Mouse (Mus musculus) forebrain, embryonic 14.5 days (tissue): ENCODE measurements at regions not wholly inside any gene's neighbourhood (a gene's known extent, or its start where the extent isn't known, plus 50 kb on each side); places are given as distances from the start of the nearest gene placed in this dataset.

Experiments
- ATAC-seq: fragments of 200-750 bp; cut with Nextera tagmentation; 2 replicates; pipeline ENCODE4 v1.8.0; 2017; ENCODE audit warnings: mild to moderate bottlenecking, moderate library complexity
- DNase-seq: peaks from one replicate; pipeline ENCODE4 v3.0.0-alpha.2; 2015; ENCODE audit warnings: low spot score
- H3K27ac ChIP-seq: fragments of 300-500 bp; sonication (generic); 2 replicates; pipeline ENCODE4 v1.5.1; 2014; ENCODE audit warnings: low read depth, mild to moderate bottlenecking, control low read depth, low read length, moderate library complexity
- H3K27me3 ChIP-seq: fragments of 300-500 bp; sonication (generic); replicated peaks from 2 replicates; pipeline ENCODE4 v1.6.1; 2014; ENCODE audit warnings: low read length, control low read depth, mixed read lengths; ENCODE audit not compliant: control insufficient read depth, insufficient read depth
- H3K36me3 ChIP-seq: fragments of 300-500 bp; sonication (generic); 2 replicates; pipeline ENCODE4 v1.6.1; 2014; ENCODE audit warnings: low read length, control low read depth; ENCODE audit not compliant: control insufficient read depth, insufficient read depth
- H3K4me1 ChIP-seq: fragments of 300-500 bp; sonication (generic); 2 replicates; pipeline ENCODE4 v1.6.1; 2014; ENCODE audit warnings: antibody characterized with exemption, low read length, control low read depth; ENCODE audit not compliant: control insufficient read depth, insufficient read depth
- H3K4me2 ChIP-seq: fragments of 300-500 bp; sonication (generic); 2 replicates; pipeline ENCODE4 v1.6.1; 2014; ENCODE audit warnings: mild to moderate bottlenecking, control low read depth, low read length
- H3K4me3 ChIP-seq: fragments of 300-500 bp; sonication (generic); 2 replicates; pipeline ENCODE4 v1.5.1; 2014; ENCODE audit warnings: low read depth, low read length, control low read depth
- H3K9ac ChIP-seq: fragments of 300-500 bp; sonication (generic); 2 replicates; pipeline ENCODE4 v1.6.1; 2014; ENCODE audit warnings: mild to moderate bottlenecking, low read length, control low read depth, moderate library complexity
- H3K9me3 ChIP-seq: fragments of 300-500 bp; sonication (generic); replicated peaks from 2 replicates; pipeline ENCODE4 v1.6.1; 2016; ENCODE audit warnings: low read length, control low read depth, mixed read lengths; ENCODE audit not compliant: control insufficient read depth
- WGBS: fragments of 180-500 bp; shearing (Covaris S2); extraction: QIAGEN DNeasy Blood & Tissue Kit; methylation state at CpG from one replicate; pipeline ENCODE4 v1.1.7; 2014; 5-methylcytosine and 5-hydroxymethylcytosine counted together

DNA sequence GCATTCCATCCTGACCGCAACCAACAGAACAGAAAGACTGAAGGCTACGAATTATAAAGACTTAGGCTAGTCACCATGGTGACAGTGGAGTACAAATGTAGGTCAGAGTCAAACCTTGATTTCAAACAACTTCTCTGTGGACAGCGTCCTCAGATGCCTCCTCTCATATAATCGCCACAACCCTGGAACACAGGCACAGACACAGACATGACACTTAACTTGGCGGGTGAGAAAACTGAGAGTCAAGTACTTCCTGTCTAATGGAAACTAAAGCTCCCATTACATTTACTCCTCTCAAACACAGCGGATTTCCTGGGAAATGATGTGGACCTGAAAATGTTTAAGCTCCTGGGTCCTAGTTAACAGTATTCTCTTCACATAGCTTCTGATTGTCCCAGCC, 149.5 kb upstream of the Frmd6 start:
- ATAC-seq: no peak
- DNase-seq: no peak
- no peak overlapping the region for H3K9ac ChIP-seq
- H3K4me2 ChIP-seq: no peak overlapping the region
- peaks cover 9% of the 10 kb centered on the region; the same call in 1 of the 2 replicates for H3K4me1 ChIP-seq
- no peaks in the 10 kb centered on the region for H3K27me3 ChIP-seq
- H3K36me3 ChIP-seq: no peaks in the 10 kb centered on the region
- no peak overlapping the region for H3K27ac ChIP-seq
- WGBS: 89% methylated on average over 6 of the region's 6 CpGs
- no peak overlapping the region for H3K4me3 ChIP-seq
- no peaks in the 10 kb centered on the region for H3K9me3 ChIP-seq

DNA sequence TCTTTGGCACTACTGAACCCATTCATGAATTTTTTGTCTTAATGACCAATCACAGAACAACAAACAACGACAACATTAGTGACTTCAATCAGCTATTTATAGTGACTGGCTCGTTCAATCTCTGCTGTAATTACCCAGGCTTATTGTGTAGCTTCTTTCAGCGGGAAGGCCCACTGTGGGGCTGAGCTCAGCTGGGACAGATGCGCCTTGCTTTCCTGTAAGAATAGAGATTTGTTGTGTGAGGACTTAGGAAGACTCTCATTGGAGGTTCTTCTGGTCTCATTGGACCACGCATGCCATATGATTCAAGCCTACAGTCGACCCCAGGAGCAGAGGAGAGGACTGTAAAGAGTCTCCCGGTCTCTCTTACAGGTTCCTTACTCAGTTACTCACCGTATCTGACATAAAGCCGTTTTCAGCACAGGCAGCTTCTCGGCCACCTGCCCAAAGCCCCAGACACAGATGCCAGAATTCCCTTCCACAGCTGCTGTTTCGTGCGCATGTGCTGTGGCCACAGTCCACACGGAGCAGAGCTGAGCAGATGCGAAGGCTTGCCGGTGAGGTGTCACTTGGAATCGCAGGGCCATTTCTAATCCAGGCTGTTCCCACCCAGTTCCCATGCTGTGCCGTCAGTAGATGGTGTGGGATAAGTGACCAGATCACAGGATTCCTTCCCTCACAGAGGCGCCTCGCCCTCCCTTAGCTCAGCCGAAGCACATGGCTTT, 145.5 kb upstream of the Frmd6 start:
- ATAC-seq (peak; percentile 85), DNase-seq (peak; percentile 67)
- H3K4me3 ChIP-seq: no peak overlapping the region
- peaks cover 9% of the 10 kb centered on the region; the same call in 1 of the 2 replicates for H3K4me1 ChIP-seq
- no peak overlapping the region for H3K9ac ChIP-seq
- 0 out of 2 replicates have a peak overlapping the region, but pooled peaks have one; percentile 9 for H3K27ac ChIP-seq
- H3K9me3 ChIP-seq: no peaks in the 10 kb centered on the region
- H3K36me3 ChIP-seq: no peaks in the 10 kb centered on the region
- WGBS: 57% methylated on average over 20 of the region's 20 CpGs
- no peaks in the 10 kb centered on the region for H3K27me3 ChIP-seq
- no peak overlapping the region for H3K4me2 ChIP-seq

GRCm38 (mm10) chr12:70681407-70681990, 143.8 kb upstream of the Frmd6 start:
- DNase-seq (no peak), ATAC-seq (no peak)
- Histone ChIP-seq H3K36me3 (no peaks in the 10 kb centered on the region), H3K27me3 (no peaks in the 10 kb centered on the region), H3K4me3 (no peak overlapping the region), H3K4me1 (peaks cover 9% of the 10 kb centered on the region; the same call in 1 of the 2 replicates), H3K9ac (no peak overlapping the region), H3K27ac (no peak overlapping the region), H3K4me2 (no peak overlapping the region), H3K9me3 (no peaks in the 10 kb centered on the region)
- WGBS: 82% methylated on average over 8 of the region's 8 CpGs

GRCm38 (mm10) chr12:70684354-70684753, 141.0 kb upstream of the Frmd6 start:
- H3K36me3 ChIP-seq: no peaks in the 10 kb centered on the region
- DNase-seq (no peak), ATAC-seq (no peak)
- H3K9ac ChIP-seq: no peak overlapping the region
- no peaks in the 10 kb centered on the region for H3K9me3 ChIP-seq
- no peaks in the 10 kb centered on the region for H3K27me3 ChIP-seq
- 87% methylated on average over 9 of the region's 9 CpGs for WGBS
- no peak overlapping the region for H3K27ac ChIP-seq
- peaks cover 12% of the 10 kb centered on the region for H3K4me1 ChIP-seq
- H3K4me3 ChIP-seq: no peak overlapping the region
- no peak overlapping the region for H3K4me2 ChIP-seq

GRCm38 (mm10) chr12:70685432-70685831, 139.9 kb upstream of the Frmd6 start:
- WGBS: 73% methylated on average over 10 of the region's 10 CpGs
- Histone ChIP-seq H3K4me1 (peaks cover 6% of the 10 kb centered on the region; the same call in 1 of the 2 replicates), H3K9ac (no peak overlapping the region), H3K36me3 (no peaks in the 10 kb centered on the region), H3K9me3 (no peaks in the 10 kb centered on the region), H3K27me3 (no peaks in the 10 kb centered on the region), H3K4me2 (no peak overlapping the region), H3K4me3 (no peak overlapping the region), H3K27ac (no peak overlapping the region)
- DNase-seq: no peak
- ATAC-seq: no peak

GRCm38 (mm10) chr12:70686337-70686736, 139.0 kb upstream of the Frmd6 start:
- no peak for ATAC-seq

DNA sequence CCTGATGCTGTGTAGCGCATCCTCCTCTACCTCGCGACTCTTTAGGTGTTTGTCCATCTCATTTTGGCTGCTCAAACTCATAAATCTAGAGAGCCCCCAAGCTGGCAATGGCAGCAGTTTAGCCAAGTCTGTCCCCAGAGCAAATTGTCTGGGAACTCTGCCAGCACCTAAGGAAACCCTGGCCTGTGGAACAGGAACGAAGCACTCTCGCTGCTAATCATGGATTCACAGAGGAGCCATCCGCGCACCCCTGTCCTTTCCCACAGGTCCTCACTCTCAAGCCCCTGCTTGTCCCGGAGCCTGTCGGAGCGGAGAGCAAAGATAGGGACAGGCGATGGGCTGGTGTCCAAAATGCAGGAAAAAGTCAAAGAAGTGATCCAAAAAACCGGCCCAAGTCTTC, 138.3 kb upstream of the Frmd6 start:
- no peaks in the 10 kb centered on the region for H3K9me3 ChIP-seq
- 67% methylated on average over 12 of the region's 12 CpGs for WGBS
- H3K27me3 ChIP-seq: no peaks in the 10 kb centered on the region
- no peak overlapping the region for H3K4me3 ChIP-seq
- H3K36me3 ChIP-seq: no peaks in the 10 kb centered on the region
- no peak overlapping the region for H3K9ac ChIP-seq
- DNase-seq (peak; percentile 65), ATAC-seq (no peak)
- H3K27ac ChIP-seq: no peak overlapping the region
- H3K4me2 ChIP-seq: no peak overlapping the region
- peaks cover 6% of the 10 kb centered on the region; the same call in 1 of the 2 replicates for H3K4me1 ChIP-seq

More at GRCm38 (mm10) chr12:70686337-70686736, 139.0 kb upstream of the Frmd6 start:
- no peaks in the 10 kb centered on the region for H3K36me3 ChIP-seq
- no peaks in the 10 kb centered on the region for H3K27me3 ChIP-seq
- H3K4me1 ChIP-seq: peaks cover 6% of the 10 kb centered on the region; the same call in 1 of the 2 replicates
- no peak for DNase-seq
- no peak overlapping the region for H3K27ac ChIP-seq
- 94% methylated on average over 10 of the region's 10 CpGs for WGBS
- no peak overlapping the region for H3K4me3 ChIP-seq
- no peaks in the 10 kb centered on the region for H3K9me3 ChIP-seq
- H3K4me2 ChIP-seq: no peak overlapping the region
- H3K9ac ChIP-seq: no peak overlapping the region

DNA sequence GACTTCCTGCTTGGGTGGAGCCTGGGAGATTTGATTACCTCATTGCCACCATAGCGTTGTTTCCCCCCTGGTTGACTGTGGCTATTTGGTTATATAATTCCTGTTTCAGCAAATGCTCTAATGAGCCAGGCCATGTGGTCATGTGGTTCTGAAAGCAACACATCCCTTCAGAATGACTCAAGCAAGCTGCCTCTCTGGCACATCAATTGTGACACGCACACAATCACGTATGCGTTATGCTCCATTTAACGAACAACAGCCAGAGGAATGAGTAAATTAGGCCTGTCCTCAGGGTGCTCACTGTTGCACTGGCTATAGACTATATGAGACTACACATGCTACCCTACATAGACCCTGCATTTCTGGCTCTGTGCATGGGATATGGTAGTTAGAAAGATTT, 130.2 kb upstream of the Frmd6 start:
- Histone ChIP-seq H3K27me3 (no peaks in the 10 kb centered on the region), H3K27ac (no peak overlapping the region), H3K9me3 (no peaks in the 10 kb centered on the region), H3K4me3 (no peak overlapping the region), H3K36me3 (no peaks in the 10 kb centered on the region), H3K4me2 (no peak overlapping the region), H3K9ac (no peak overlapping the region), H3K4me1 (no peaks in the 10 kb centered on the region)
- ATAC-seq (no peak), DNase-seq (peak; percentile 17)
- 47% methylated on average over 5 of the region's 5 CpGs for WGBS

GRCm38 (mm10) chr12:70696256-70696655, 129.1 kb upstream of the Frmd6 start:
- Histone ChIP-seq H3K9ac (no peak overlapping the region), H3K9me3 (no peaks in the 10 kb centered on the region), H3K4me3 (no peak overlapping the region), H3K4me1 (no peaks in the 10 kb centered on the region), H3K4me2 (no peak overlapping the region), H3K36me3 (no peaks in the 10 kb centered on the region), H3K27me3 (no peaks in the 10 kb centered on the region), H3K27ac (no peak overlapping the region)
- DNase-seq (no peak), ATAC-seq (no peak)
- WGBS: 80% methylated on average over 6 of the region's 6 CpGs
